Mouse (Mus musculus): Measurements from ENCODE around the gene Insr.
A peak's percentile ranks its signal among the peaks of the same experiment; 100 is the strongest.
"Not testable (repeated sequence)": the region's sequence is repeated elsewhere in the genome, so short reads cannot be mapped to it uniquely, and the experiment has no call there.

The Insr gene

DNA sequence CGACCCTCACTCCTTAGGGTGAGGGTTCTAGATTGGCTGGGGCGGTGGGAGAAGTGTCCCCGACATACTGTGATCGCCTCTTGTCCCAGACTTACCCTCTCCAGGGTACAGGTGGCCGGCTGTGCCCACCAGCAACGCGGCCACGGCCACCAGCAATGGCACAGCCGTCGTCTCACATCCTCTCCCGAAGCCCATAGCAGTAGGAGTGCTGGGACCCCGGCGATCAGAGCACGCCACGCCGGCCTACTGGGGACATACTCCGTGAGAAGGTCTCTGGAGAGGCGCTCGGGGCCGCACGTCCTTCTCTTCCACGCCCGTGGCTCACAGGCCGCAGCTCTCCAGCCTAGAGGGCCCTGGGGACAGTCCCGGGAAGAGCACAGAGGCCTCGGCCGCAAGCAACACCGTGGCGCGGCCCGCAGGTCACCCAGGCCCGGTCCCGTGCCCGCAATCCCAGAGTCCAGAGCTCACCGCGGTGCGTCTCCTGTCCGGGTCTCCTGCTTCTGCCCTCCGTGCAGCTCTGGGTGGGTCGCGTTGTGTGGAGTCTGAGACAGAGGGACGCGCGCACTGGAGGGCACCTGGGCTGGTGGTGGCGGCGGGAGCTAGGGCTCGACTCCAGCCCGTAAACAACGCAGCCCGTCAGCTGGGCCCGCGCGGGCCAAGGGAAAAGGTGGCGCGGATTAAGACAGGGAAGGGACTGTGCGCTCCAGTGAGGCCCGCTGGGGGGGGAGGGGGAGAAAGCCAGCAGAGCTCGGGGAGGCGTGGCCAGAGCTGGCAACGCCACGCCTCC, at the start of gene Insr:
Gene Insr, minus strand, starts transcription at position 684 of the 787 bp plus-strand sequence.
- peak; percentile 79 to 86 for DNase-seq (ENCODE audit: low spot score in 2 of 2)

DNA sequence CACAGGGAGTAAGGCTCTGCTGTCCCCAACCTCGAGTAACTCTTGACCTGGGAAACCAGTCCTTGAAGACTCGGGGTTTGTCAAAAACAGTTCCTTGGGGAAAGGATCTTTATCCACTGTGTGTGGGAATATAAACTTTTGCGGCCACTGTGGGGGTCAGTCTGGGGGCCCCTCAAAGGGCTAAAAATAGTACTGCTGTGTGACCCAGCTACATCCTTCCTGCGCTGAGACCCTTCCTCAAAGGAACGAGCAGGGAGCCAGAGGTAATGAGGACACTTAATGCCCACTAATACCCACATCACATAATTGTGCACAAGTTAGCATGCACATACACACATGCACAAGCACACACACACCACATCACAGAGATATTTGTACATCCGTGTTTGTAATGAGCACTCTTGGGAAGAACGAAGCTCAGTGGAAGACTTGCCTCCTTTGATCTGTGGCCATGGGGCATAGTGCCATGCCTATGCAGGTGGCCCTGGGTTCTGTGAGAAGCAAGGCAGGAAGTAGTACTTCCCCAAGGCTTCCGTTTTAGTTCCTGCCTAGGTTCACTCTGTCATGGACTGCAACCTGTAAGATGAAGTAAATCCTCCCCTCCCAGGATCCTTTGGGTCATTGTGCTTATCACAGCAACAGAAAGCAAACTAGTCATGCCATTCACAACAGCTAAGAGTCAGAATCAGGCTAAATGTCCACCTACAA, 48.3 kb upstream of the Insr start:
- DNase-seq (ENCODE audit: low spot score in 2 of 2): no peak

DNA sequence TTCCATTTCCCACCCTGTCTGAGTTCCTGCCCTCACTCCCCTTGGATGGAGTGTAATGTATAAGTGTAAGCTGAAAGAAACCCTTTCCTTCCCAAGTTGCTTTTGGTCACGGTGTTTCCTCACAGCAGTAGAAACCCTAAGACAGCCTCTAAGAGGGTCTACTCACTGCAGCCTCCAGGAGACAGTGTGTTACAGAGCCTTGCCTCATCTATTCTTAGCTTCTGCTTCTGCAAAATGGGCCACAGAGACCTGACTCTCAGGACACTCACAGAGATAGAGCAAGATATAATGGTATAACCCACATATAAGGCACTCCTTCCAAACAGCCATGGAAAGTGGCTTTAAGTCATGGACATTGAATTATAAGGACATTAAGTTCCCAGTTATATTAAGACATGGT, 47.6 kb upstream of the Insr start:
- no peak for DNase-seq (ENCODE audit: low spot score in 2 of 2)

DNA sequence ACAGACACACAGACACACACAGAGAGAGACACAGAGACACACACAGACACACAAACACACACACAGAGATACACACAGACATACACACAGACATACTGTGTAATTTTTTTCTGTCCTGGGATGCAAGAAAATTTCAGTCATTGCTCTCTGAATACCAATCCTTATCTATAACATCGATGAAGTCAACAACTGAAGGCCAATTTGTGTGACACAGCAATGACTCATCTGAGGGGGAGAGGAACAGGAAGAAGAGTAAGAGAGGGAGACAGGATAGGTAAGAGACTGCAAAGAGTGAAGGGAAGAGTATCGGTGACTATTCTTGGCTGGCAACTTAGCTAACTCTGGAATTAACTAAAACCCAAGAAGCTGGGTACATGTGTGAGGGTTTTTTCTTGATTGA, 44.8 kb upstream of the Insr start:
- no peak for DNase-seq (ENCODE audit: low spot score in 2 of 2)

DNA sequence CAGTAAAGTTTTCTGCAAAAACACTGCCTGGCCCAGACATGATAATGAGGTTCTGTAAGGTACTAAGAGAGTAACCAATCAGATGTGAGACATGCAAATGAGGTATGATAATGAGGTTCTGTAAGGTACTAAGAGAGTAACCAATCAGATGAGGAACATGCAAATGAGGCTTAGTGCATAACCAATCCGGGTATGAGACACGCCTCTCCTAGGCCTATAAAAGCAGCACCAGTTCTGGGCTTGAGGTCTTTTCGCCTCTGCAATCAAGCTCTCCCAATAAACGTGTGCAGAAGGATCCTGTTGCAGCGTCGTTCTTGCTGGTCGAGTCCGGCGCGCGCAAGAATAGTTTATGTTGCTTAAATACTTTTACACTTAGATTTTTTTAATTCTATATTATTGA, 39.9 kb upstream of the Insr start:
- not testable (repeated sequence) for DNase-seq (ENCODE audit: low spot score in 2 of 2)

DNA sequence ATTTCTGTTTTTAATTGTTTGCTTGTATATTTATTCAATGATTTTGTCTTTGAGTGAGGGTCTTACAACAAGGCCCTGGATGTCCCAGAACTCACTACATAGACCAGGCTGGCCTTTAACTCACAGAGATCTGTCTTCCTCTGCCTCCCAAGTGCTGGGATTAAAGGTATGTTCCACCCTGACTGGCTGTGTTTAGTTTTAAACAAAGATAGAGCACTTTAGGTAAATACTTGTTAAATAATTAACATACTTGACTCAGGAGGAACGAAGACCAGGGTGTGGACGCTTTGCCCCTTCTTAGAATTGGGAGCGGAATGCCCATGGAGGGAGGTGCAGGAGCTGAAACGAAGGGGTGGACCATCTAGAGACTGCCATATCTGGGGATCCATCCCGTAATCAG, 37.2 kb upstream of the Insr start:
- no peak for DNase-seq (ENCODE audit: low spot score in 2 of 2)

DNA sequence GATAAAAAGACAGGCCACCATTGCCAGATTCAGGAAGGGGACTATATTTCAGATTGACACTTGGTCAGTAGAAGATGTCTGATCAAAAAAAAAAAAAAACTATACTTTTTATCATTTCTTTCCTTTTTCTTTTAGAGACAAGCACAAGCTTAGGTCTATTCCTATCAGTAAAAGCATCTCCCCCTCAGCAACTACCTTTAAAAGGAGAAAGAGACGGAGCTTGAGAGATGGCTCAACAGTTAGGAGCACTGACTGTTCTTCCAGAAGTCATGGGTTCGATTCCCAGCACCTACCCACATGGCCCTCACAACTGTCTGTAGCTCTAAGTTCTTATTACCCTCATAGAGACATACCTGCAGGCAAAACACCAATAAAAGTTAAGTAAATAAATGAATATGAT, 34.9 kb upstream of the Insr start:
- DNase-seq (ENCODE audit: low spot score in 2 of 2): no peak

DNA sequence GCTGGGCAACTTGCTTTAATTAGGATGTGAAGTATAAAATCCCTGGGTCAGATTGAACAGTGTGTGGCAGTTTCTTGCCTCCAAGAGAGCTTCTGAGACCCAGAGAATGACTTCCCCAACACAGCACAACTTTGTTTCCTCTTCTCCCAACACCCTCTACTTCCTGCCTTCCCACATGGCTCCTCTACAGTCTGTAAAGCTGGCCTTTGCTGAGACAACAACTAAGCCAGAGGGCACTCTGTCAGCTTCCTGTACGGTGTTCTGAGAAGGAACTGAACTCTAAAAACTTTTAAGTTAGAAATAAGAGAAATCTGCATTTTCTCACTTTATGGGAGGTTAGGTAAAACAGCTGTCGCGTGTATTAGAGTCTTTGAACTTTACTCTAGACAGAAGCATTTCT, 34.4 kb upstream of the Insr start:
- no peak for DNase-seq (ENCODE audit: low spot score in 2 of 2)

DNA sequence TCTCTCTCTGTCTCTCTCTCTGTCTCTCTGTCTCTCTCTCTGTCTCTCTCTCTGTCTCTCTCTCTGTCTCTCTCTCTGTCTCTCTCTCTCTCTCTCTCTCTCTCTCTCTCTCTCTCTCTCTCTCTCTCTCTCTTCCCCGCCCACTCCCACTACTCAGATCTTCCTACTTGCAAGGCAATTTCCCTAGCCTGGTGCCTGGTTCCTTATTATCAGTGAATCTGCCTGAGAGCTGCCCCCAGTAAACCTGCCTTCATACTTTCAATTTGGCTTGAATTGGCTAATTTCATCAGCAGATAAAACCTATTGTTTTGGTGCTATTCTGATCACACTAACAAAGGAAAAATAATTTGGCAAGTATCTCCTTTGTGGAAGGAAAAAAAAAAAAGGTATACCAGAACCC, 34.0 kb upstream of the Insr start:
- DNase-seq (ENCODE audit: low spot score in 2 of 2): not testable (repeated sequence)

DNA sequence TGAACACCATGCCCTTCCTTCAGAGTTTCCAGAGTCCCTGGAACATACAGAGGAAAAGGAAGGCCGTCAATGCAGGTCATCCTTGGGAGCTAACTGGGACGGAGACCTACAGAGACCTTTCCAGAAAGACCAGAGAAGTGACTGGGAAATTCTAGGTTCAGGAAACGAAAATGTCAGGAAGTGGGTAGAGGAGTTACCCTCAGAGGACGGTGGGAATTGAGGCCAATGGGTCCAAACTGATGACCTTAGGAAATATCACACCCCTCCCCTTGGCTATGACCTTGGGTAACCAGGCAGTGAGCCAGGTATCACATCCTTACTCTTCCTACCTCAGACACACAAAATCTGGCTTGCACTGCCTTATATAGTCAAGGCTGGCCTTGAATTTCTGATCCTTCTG, 32.1 kb upstream of the Insr start:
- DNase-seq (ENCODE audit: low spot score in 2 of 2): no peak

DNA sequence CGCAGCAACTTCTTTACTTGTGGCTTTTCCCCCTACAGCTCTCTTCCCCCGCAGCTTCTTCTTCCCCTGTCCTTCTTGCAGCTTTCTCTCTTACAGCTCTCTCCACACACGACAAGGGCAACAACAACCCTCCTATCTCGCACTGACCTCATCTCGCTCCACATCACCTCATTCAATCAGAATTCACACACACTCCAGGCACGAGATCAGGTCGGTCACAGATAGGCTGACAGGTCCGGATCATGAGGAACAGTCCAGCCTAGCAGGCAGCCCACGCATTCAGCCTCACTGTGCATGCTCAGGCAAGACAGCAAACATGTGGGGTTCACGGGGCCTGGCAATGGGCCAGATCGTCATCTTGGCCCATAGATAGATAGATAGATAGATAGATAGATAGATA, 30.2 kb upstream of the Insr start:
- no peak for DNase-seq (ENCODE audit: low spot score in 2 of 2)

DNA sequence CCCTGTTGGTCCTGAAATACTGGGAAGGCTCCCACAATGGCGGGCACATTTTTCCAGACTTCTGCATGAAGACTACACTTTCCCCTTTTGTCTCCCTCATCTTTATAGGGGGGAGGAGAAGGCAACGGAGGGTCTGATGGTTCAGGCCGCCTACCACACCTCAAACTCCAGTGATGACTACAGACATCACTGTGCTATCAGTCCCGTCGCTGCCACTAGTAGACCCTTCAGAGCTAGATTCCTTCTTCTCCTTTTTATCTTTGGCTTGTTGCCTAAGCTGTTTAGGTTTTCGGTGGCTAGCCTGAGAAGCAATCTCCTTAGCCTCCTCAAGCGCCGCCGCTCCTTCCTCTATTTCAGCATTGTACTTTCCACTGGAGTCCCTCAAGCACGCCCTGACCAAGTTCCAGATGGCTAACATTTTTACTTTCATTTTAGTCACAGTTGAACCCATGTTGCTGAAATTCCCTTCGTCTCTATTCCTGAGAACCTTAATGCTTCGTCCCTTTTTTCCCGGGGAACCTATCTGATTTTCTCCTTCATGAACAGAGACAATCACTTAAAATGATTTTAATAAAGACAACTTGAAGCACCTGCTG, 28.9 kb upstream of the Insr start:
- DNase-seq (ENCODE audit: low spot score in 2 of 2): not testable (repeated sequence)

DNA sequence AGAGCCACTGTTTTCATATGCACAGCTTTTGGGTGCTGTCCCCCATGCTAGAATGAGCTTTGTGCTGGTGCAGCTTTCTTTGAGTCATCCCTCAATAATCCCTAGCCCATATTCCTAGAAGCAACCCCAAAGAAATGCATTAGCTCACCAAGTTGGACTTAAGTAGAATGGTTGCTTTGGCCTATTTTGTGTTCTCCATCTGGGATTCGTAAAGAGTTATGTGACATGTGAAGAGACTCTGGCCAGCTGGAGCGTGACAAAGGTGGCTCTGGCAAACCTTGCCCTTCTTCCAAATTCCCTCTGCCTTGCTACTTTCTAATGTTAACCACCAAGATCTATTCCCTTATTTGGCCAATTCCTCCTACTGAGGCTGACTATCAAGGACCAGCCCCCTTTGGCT, 22.7 kb upstream of the Insr start:
- no peak for DNase-seq (ENCODE audit: low spot score in 2 of 2)

DNA sequence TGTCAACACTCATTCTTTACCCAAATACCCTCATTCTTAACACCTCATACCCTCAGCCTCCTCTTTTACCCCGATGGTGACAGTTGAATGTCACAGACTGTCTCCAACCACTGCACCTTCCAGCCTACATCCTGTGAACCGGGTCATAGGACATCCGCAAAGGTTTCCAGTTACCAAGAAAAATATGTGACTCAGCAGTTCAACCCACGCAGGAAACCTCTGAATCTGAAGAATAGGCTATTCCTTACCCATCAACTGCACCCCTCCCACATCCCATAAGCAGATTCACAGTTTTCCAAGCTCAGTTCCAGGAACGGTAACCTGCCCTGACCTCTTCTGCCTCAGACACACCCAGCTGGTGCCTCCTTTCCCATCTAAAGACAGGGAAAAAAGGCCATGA, 19.9 kb upstream of the Insr start:
- no peak for DNase-seq (ENCODE audit: low spot score in 2 of 2)

DNA sequence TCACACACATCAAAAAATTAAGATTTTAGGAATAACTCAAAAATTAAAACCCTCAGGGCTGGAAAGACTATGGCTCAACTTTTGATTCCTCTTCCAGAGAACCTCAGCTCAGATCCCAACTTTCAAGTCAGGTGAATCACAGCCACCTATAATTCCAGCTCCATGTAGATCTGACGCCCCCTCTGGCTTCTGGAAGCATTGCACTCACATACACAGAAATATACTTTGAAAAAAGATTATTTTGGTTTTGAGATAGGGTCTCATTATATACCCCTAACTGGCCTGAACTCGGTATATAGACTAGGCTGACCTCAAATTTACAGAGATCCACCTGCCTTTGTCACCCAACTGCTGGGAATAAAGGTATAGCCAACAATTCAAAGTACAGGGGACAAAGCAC, 6.4 kb upstream of the Insr start:
- no peak for DNase-seq (ENCODE audit: low spot score in 2 of 2)

DNA sequence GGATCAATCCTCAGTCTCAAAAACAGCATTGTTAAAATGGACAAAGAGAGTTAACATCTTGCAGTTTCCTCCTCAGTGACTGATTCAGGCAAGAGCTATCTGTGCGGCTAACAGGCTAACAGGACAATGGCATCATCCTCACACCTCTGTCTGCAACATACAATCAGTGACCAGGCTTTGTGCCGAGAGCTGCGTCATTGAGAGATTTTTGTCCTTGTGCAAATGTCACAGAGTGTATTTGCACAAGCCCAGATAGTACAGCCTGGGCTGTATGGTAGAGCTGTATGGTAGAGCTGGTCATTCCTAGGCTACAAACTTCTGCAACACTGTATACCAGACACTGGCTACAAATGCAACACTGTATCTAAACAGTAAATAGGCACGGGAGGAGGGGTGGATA, 5.2 kb upstream of the Insr start:
- no peak for DNase-seq (ENCODE audit: low spot score in 2 of 2)

DNA sequence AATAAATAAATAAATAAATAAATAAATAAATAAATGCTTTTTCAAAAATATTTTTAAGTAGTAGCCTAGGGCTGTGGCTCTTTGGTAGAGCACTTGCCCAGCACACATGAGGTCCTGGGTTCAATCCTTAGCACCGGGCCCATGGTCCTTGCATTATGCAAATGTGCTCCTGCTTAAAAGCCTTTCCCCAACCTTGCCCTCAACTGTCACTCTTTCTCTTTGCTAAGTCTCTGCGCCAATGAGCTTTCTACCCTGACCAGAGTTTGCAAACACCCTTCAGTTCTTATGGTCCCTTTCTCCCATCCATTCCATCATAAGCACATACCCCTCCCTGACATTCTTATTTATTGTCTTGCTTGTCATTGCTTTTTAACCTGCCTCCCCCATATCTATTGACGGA, 1.9 kb upstream of the Insr start:
- DNase-seq (ENCODE audit: low spot score in 2 of 2): no peak

DNA sequence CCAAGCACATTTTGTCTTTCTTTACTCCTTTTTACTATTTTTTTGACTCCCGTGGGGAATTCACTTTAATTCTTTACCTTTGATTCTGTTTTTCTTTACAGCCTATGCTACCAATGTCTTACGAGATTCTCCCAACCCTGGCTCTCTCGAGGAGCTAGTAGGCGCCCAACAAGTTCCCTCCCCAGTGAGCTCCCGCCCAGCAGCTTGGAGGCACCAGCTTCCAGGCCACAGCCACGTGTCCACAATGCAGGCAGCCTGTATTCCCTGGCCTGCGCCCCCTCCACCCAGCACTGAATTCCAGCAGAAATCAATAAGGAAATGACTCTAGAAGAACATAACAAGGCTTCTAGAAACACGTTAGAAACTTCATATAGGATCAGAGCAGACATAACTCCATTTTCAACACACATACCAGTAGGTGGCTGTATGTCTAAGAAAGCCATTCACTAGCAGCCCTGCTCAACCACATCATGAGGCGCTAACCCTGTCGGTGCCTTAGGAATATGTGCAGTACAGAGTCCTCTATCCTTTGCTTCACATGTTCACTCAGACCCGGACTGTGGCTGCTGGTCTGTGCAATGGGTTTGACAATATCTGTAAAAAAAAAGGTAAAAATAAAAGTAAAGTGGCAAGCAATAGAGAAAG, 971 bp upstream of the Insr start:
- no peak for DNase-seq (ENCODE audit: low spot score in 2 of 2)

DNA sequence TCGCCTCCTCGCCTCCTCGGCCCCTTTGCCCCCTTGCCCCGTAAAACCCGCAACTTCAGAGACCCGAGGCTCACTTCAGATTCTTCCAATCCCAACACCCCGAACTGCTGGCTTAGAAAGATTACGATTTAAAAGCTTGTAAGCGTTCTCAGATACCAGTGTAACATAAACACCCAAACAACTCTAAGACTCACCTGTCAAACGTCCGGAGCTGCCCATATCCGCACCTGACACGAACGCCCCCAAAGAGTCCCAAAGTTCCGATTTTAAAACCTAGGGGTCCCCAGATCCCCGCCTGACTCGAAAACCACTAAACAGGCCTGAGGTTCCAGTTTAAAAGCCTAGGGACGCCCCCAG, 282 bp upstream of the Insr start:
- DNase-seq (ENCODE audit: low spot score in 2 of 2): no peak

DNA sequence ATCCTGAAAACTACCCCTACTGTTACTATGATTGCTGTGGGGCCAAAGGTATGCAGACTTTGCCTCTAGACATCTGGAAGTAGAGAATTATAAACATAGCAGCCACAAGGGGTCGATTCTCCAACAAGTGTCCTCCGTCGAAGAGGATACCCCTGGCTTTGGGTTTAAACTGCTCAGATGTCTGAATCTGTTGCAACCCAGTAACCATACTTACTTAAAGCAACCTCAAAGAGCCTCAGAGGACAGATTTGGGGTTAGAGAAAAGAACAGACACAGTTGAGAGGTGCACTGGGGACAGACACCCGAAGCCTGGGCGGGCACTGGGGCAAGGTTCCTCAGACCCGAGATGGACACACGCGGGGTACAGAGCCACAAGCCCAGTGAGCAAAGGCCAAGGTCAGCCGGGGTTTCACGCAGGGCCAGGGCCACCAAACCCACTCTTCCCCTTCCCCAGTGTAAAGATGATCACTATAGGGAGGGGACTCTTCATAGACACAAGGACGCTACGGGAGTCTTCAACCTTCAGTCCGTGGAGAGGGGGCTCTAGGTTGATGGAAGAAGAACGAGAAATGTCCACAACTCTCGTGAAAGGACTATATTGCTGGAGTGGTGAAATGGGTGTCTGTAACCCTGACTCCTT, 1.1 kb downstream of the Insr start:
- DNase-seq (ENCODE audit: low spot score in 2 of 2): no peak

DNA sequence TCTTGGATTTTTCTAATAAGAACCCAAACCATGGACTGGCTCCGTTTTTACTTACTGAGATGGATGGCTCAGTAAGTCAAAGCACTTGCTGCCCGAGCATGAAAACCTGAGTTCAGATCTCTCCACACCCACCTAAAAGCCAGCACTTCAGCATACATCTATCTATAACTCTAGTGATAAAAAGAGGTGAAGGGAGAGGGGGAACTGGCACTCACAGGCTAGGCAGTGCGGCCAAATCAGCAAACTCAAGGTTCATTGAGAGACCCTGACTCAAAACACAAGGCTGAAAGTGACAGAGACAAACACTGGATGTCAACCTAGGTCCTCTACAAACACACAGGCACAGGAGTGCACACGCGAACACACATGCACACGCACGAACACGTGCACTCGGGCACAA, 2.2 kb downstream of the Insr start:
- no peak for DNase-seq (ENCODE audit: low spot score in 2 of 2)

DNA sequence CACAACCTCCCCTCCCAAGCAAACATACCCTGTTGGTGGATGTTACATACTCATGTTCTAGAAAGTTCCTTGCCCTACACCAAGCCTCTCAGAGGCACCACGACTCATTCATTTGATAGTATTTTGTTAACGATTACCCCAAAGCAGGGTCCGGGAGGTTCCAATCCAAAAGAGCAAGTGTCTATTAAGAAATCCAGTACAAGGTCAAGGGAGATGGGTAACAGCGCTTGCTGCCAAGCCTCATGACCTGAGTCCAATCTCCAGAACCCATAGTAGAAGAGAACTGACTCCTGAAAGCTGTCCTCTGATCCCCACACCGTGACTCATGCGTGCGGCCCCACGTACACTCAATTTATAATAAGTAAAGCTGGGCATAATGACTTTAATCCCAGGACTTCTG, 3.4 kb downstream of the Insr start:
- no peak for DNase-seq (ENCODE audit: low spot score in 2 of 2)

Data from spleen, postnatal 14 days (tissue).